Mouse (Mus musculus): Measurements from ENCODE around the gene Olfr1444.

- TF ChIP-seq CTCF (IDR thresholded peaks at IDR 0.05; ENCODE audit: borderline replicate concordance, extremely low read depth, insufficient read depth, insufficient read length) (no peak), POLR2A (IDR thresholded peaks at IDR 0.05; ENCODE audit: borderline replicate concordance, extremely low read depth, insufficient read depth, insufficient read length, poor library complexity, severe bottlenecking) (no peak)
These were observed 18.6 kb upstream of the Olfr1444 start for GRCm38 (mm10) chr19:12838507-12838906.
